ENCODE assay signal across 12 mouse cellular contexts in genomic region chr16:22661076-22661475, GRCm38 (mm10). TPM values are rescaled to one million over a fixed set of nuclear protein-coding genes. Genes with fewer than 3 reads are reported as not detected.
A peak's percentile ranks its signal among the peaks of the same experiment; 100 is the strongest.
DNase-seq lines count a peak whose midpoint lies in the region; ATAC-seq and TF ChIP-seq lines count a peak whose summit lies in the region.
"Had no signal": no experiment of that assay in that cellular context is flagged by ENCODE, and none has a peak within 500 bp of the region (broad histone marks: within the 10 kb centered on the region; RNA-seq: fewer than 3 reads in every experiment).

No protein-coding gene starts in this region.

- H3K27ac ChIP-seq in layer of hippocampus, adult 2 months = peak overlapping the region; percentile 58
- H3K27ac ChIP-seq in kidney, adult 2 months (ENCODE audit: insufficient read depth, low read depth, low read length) = no peak overlapping the region
- H3K27ac ChIP-seq in kidney, embryonic 16.5 days (ENCODE audit: low read length) = no peak overlapping the region
- H3K27ac ChIP-seq: limb, embryonic 15.5 days; neural tube, embryonic 12.5 days had no signal

- 60% methylated on average over 5 of the region's 5 CpGs for WGBS in kidney, adult 2 months
- 57% methylated on average over 5 of the region's 5 CpGs for WGBS in kidney, embryonic 16.5 days

- H3K27me3 ChIP-seq in kidney, adult 2 months (replicated peaks; ENCODE audit: control insufficient read depth, insufficient read depth, low read length) = no peaks in the 10 kb centered on the region
- peaks cover 26% of the 10 kb centered on the region for H3K27me3 ChIP-seq in kidney, embryonic 16.5 days (ENCODE audit: insufficient read depth, low read length)

- no peak for TF ChIP-seq POLR2A in kidney, adult 2 months (IDR thresholded peaks at IDR 0.05; ENCODE audit: low read depth, low read length)

- no peaks in the 10 kb centered on the region for H3K36me3 ChIP-seq in kidney, adult 2 months (ENCODE audit: control insufficient read depth, insufficient read depth, low read length)
- no peaks in the 10 kb centered on the region for H3K36me3 ChIP-seq in kidney, embryonic 16.5 days (ENCODE audit: insufficient read depth, low read length)
- H3K36me3 ChIP-seq: limb, embryonic 15.5 days; neural tube, embryonic 12.5 days had no signal

- no peak overlapping the region for H3K4me3 ChIP-seq in layer of hippocampus, adult 2 months
- no peak overlapping the region for H3K4me3 ChIP-seq in kidney, adult 2 months (ENCODE audit: insufficient read depth, low read depth, low read length)
- H3K4me3 ChIP-seq in kidney, embryonic 16.5 days (ENCODE audit: low read length) = no peak overlapping the region
- H3K4me3 ChIP-seq: limb, embryonic 15.5 days; neural tube, embryonic 12.5 days had no signal

- H3K4me2 ChIP-seq in kidney, embryonic 16.5 days (replicated peaks; ENCODE audit: low read depth, low read length) = no peak overlapping the region
- H3K4me2 ChIP-seq: limb, embryonic 15.5 days; neural tube, embryonic 12.5 days had no signal

- DNase-seq in adrenal gland, postnatal 36 days = peak; percentile 4 to 8
- DNase-seq in adrenal gland, adult 18-20 months (ENCODE audit: low spot score in 2 of 2) = no peak
- DNase-seq in 3T3-L1 (ENCODE audit: low read depth, low spot score) = peak; percentile 62
- DNase-seq in layer of hippocampus, adult 2 months (ENCODE audit: low spot score in 2 of 2) = peak; percentile 63 to 68
- DNase-seq in right cerebral cortex, postnatal 14 days = peak; percentile 22
- DNase-seq in kidney, adult 2 months = no peak
- DNase-seq: kidney, adult 9 months had no signal

- peaks cover 9% of the 10 kb centered on the region; the same call in 1 of the 2 replicates for H3K4me1 ChIP-seq in kidney, adult 2 months (ENCODE audit: control insufficient read depth, insufficient read depth, low read length)
- peaks cover 8% of the 10 kb centered on the region; the same call in 1 of the 2 replicates for H3K4me1 ChIP-seq in kidney, embryonic 16.5 days (ENCODE audit: insufficient read depth, low read length)

- H3K9ac ChIP-seq in kidney, embryonic 16.5 days (replicated peaks; ENCODE audit: low read length) = no peak overlapping the region
- H3K9ac ChIP-seq: limb, embryonic 15.5 days; neural tube, embryonic 12.5 days had no signal

- no peak for TF ChIP-seq CTCF in layer of hippocampus, adult 2 months (conservative IDR thresholded peaks at IDR 0.05)
- no peak for TF ChIP-seq CTCF in kidney, adult 2 months (conservative IDR thresholded peaks at IDR 0.05; ENCODE audit: insufficient read depth, insufficient read length, low read depth, low read length)

- ATAC-seq in megakaryocyte-erythroid progenitor cell, adult 5-6 weeks (replicated peaks; ENCODE audit: low FRiP score, low TSS enrichment, poor library complexity, severe bottlenecking) = no peak
- no peak for ATAC-seq in kidney, embryonic 16.5 days (ENCODE audit: low FRiP score, low TSS enrichment)
- ATAC-seq: forebrain, embryonic 16.5 days had no signal

- H3K9me3 ChIP-seq in kidney, embryonic 16.5 days (ENCODE audit: low read length) = no peaks in the 10 kb centered on the region
- H3K9me3 ChIP-seq: limb, embryonic 15.5 days; neural tube, embryonic 12.5 days had no signal

RNA-seq across cellular contexts. Expression of gene Dgkg, which starts 4.1 kb away (rescaled TPM):
- total RNA-seq in adrenal gland, postnatal 36 days (2021) = 1 to 10 TPM; 2.2 to 2.9 TPM
- total RNA-seq in adrenal gland, adult 18-20 months (2021) = 1 to 10 TPM; 2.4 to 3.1 TPM
- 100 to 1,000 TPM; 199 to 231 TPM for total RNA-seq in layer of hippocampus, adult 2 months (2021)
- total RNA-seq in megakaryocyte-erythroid progenitor cell, adult 5-6 weeks (2014; fragmentation: Nextera tagmentation) = 0.66 and 1.2 TPM in 2 replicates
- 0.38 and 1.1 TPM in 2 replicates for total RNA-seq in megakaryocyte-erythroid progenitor cell, adult 5-6 weeks (2017)
- 1.2 and 1.4 TPM in 2 replicates for polyA plus RNA-seq in kidney, adult 2 months (2012; rRNA removed)
- 0.51 and 0.81 TPM in 2 replicates for polyA plus RNA-seq in kidney, embryonic 16.5 days (2015; fragmentation: Nextera tagmentation; extraction: Ambion mirVana)

Comparison
In these comparisons a context has a peak if more than half of its experiments do, and no peak if none do; other contexts are left out.
1. DNase-seq: peak in adrenal gland, postnatal 36 days (2 of 2), 3T3-L1 (single experiment), layer of hippocampus, adult 2 months (2 of 2) and right cerebral cortex, postnatal 14 days (single experiment); none in adrenal gland, adult 18-20 months (0 of 2) and kidney, adult 2 months (single experiment).
2. RNA of gene Dgkg, which starts 4.1 kb away (total RNA-seq): 199 to 231 TPM in layer of hippocampus, adult 2 months; 2.4 to 3.1 TPM in adrenal gland, adult 18-20 months, 2.2 to 2.9 TPM in adrenal gland, postnatal 36 days and 0.38 to 1.2 TPM in megakaryocyte-erythroid progenitor cell, adult 5-6 weeks; every median in the first group is over 10 times any median in the second.